Mouse (Mus musculus) hindbrain, embryonic 12.5 days (tissue): ENCODE measurements around the gene Usf1. TPM values are rescaled to one million over a fixed set of nuclear protein-coding genes. Genes with fewer than 3 reads are reported as not detected.

ENCODE experiments used
- ATAC-seq: fragments of 200-750 bp; cut with Nextera tagmentation; 2 replicates; pipeline ENCODE4 v1.8.0; 2017; ENCODE audit warnings: moderate TSS enrichment; ENCODE audit not compliant: low FRiP score
- H3K27ac ChIP-seq: fragments of 300-500 bp; sonication (generic); 2 replicates; pipeline ENCODE4 v1.5.1; 2016; ENCODE audit warnings: mild to moderate bottlenecking
- H3K27me3 ChIP-seq: fragments of 300-500 bp; sonication (generic); 2 replicates; pipeline ENCODE4 v1.6.1; 2016; ENCODE audit warnings: mild to moderate bottlenecking
- H3K36me3 ChIP-seq: fragments of 300-500 bp; sonication (generic); 2 replicates; pipeline ENCODE4 v1.6.1; 2016; ENCODE audit warnings: mild to moderate bottlenecking
- H3K4me1 ChIP-seq: fragments of 300-500 bp; sonication (generic); 2 replicates; pipeline ENCODE4 v1.6.1; 2016
- H3K4me2 ChIP-seq: fragments of 300-500 bp; sonication (generic); replicated peaks from 2 replicates; pipeline ENCODE4 v1.6.1; 2016; ENCODE audit warnings: mild to moderate bottlenecking
- H3K4me3 ChIP-seq: fragments of 300-500 bp; sonication (generic); 2 replicates; pipeline ENCODE4 v1.5.1; 2016; ENCODE audit warnings: mild to moderate bottlenecking
- H3K9ac ChIP-seq: fragments of 300-500 bp; sonication (generic); 2 replicates; pipeline ENCODE4 v1.6.1; 2016; ENCODE audit warnings: mild to moderate bottlenecking, moderate library complexity
- H3K9me3 ChIP-seq: fragments of 300-500 bp; sonication (generic); replicated peaks from 2 replicates; pipeline ENCODE4 v1.6.1; 2016; ENCODE audit warnings: mild to moderate bottlenecking
- WGBS: fragments of 180-500 bp; shearing (Covaris S2); methylation state at CpG from one replicate; pipeline ENCODE4 v1.1.7; 2016; 5-methylcytosine and 5-hydroxymethylcytosine counted together
- polyA plus RNA-seq: library from polyadenylated mRNA; unstranded; fragments of >200 nt; fragmentation: Nextera tagmentation; extraction: Ambion mirVana; gene quantifications from 2 replicates; pipeline ENCODE4 v1.2.1, GENCODE M21; 2016

Usf1 gene
- polyA plus RNA-seq, 1 experiment from 2014 or later = 175 TPM

DNA sequence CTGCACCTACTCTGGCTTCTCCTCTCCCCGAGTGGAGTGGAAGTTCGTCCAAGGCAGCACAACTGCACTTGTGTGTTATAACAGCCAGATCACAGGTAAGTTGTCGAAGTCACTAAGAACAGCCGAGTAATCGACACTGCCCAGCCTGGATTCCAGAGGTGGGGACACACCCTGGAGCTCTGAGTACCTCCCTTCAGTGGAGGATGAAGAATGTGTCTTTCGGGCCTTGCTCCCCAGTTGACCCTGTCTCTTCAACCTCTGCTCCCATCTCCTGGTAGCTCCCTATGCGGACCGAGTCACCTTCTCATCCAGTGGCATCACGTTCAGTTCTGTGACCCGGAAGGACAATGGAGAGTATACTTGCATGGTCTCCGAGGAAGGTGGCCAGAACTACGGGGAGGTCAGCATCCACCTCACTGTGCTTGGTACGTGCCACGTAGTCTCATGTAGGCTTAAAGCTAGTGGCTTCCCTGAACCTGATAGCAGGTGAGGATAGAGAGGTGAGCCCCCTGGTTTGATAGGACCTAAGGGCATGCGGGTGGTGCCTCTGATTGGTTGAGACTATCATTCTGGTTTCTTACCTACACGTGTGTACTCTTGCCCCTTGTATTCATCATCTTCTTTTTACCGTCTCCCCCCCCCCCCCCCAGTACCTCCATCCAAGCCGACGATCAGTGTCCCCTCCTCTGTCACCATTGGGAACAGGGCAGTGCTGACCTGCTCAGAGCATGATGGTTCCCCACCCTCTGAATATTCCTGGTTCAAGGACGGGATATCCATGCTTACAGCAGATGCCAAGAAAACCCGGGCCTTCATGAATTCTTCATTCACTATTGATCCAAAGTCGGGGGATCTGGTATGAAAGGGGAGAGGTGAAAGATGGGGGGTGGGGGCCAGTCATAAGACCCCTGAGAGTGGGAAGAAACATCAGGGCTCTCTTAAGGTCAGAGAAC, 49.7 kb downstream of the Usf1 start:
- Histone ChIP-seq H3K27ac (no peak overlapping the region), H3K27me3 (no peaks in the 10 kb centered on the region), H3K4me2 (no peak overlapping the region), H3K9me3 (no peaks in the 10 kb centered on the region), H3K4me1 (peaks cover 5% of the 10 kb centered on the region; the same call in 1 of the 2 replicates), H3K4me3 (no peak overlapping the region), H3K9ac (no peak overlapping the region), H3K36me3 (no peaks in the 10 kb centered on the region)
- WGBS = 95% methylated on average over 22 of the region's 22 CpGs
- no peak for ATAC-seq

DNA sequence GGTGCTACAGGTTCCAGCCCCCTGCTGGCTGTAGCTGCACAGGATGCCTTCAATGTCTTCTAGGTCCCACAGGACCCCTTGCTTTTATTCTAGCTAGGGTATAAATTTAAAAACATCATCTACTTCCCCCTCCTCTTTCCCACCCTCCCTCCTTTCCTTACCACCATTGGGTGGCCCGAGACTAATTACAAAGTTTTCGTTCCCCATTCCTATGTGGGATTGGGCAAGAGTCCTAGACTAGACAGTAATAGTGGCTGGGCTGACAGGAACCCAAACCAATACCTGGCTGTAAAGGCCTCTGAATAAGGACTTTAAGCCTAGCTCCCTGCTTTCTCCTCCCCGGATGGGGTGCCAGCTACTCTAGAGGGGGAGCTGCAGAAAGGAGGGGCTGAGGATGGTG, 52.0 kb downstream of the Usf1 start:
- WGBS = 87% methylated on average over 3 of the region's 3 CpGs
- no peaks in the 10 kb centered on the region for H3K27me3 ChIP-seq
- no peak for ATAC-seq
- no peak overlapping the region for H3K27ac ChIP-seq
- H3K4me1 ChIP-seq = peaks cover 5% of the 10 kb centered on the region; the same call in 1 of the 2 replicates
- H3K4me2 ChIP-seq = no peak overlapping the region
- no peaks in the 10 kb centered on the region for H3K9me3 ChIP-seq
- H3K4me3 ChIP-seq = no peak overlapping the region
- H3K36me3 ChIP-seq = no peaks in the 10 kb centered on the region
- no peak overlapping the region for H3K9ac ChIP-seq

DNA sequence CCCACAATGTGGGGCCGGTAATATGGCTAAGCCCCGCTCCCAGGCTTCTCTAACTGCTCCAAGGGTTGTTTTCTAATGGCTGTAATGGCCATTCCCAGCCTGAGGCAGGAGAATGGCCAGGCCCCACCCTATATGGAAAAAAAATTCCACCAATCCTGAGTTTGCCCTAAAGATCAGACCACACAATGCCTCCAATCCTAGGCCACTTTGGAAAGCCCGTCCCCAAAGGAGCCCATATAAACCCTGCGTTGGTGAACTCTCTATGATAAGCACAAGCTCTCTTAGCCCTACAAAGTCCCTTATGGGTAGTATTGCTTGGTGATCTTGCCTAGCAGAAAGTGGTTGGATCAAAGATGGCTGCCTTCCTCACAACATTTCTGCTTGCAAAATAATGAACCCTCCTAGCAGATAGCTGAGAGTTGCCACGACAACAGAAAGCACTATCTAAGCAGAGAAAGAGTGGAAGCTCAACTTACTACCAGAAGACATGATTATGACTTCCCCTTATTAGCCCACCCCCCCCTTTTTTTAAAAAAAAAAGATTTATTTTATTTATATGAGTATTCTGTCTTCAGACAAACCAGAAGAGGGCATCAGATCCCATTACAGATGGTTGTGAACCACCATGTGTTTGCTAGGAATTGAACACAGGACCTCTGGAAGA, 54.8 kb downstream of the Usf1 start:
- H3K4me1 ChIP-seq = no peaks in the 10 kb centered on the region
- no peak for ATAC-seq
- H3K27ac ChIP-seq = no peak overlapping the region
- no peaks in the 10 kb centered on the region for H3K9me3 ChIP-seq
- H3K36me3 ChIP-seq = no peaks in the 10 kb centered on the region
- no peaks in the 10 kb centered on the region for H3K27me3 ChIP-seq
- WGBS = 96% methylated on average over 5 of the region's 5 CpGs
- H3K4me3 ChIP-seq = no peak overlapping the region
- no peak overlapping the region for H3K9ac ChIP-seq
- H3K4me2 ChIP-seq = no peak overlapping the region

DNA sequence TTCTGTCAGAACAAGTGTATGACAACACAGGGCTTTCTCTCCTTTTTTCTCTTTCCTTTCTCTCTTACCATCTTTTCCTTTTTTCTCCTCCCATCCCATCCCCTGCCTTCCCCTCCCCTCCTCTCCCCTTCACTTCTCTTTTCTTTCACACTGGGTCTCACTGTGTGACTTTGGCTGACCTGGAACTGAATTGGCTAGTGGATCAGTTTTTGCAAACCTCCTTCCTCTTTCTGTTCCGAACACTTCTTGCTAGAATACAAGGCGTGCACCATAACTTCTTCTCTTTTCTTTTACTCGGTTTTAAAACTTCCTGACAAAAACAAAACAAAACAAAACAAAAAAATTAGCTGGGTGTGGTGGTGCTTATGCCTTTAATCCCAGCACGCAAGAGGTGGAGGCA, 55.5 kb downstream of the Usf1 start:
- H3K36me3 ChIP-seq = no peaks in the 10 kb centered on the region
- no peak overlapping the region for H3K9ac ChIP-seq
- H3K4me1 ChIP-seq = no peaks in the 10 kb centered on the region
- H3K9me3 ChIP-seq = no peaks in the 10 kb centered on the region
- 82% methylated on average over 4 of the region's 4 CpGs for WGBS
- H3K27ac ChIP-seq = no peak overlapping the region
- ATAC-seq = no peak
- no peaks in the 10 kb centered on the region for H3K27me3 ChIP-seq
- no peak overlapping the region for H3K4me3 ChIP-seq
- no peak overlapping the region for H3K4me2 ChIP-seq

Other genes with a start within 250 kb of the Usf1 start
- gene Pcp4l1, start 215.0 kb upstream of the Usf1 start, polyA plus RNA-seq = 22.8 and 28.7 TPM in 2 replicates
- gene Nr1i3, start 197.3 kb upstream of the Usf1 start, polyA plus RNA-seq = 0.15 and 0.39 TPM in 2 replicates
- 28.1 and 31.9 TPM in 2 replicates for gene Tomm40l, start 188.8 kb upstream of the Usf1 start, polyA plus RNA-seq
- 2.7 and 4.2 TPM in 2 replicates for gene Apoa2, start 186.3 kb upstream of the Usf1 start, polyA plus RNA-seq
- 22.1 and 24.1 TPM in 2 replicates for gene Fcer1g, start 176.9 kb upstream of the Usf1 start, polyA plus RNA-seq
- 8.5 and 10.6 TPM in 2 replicates for gene Adamts4, start 160.9 kb upstream of the Usf1 start, polyA plus RNA-seq
- 209 and 227 TPM in 2 replicates for gene Ndufs2, start 159.9 kb upstream of the Usf1 start, polyA plus RNA-seq
- 83.6 and 85.6 TPM in 2 replicates for gene B4galt3, start 141.0 kb upstream of the Usf1 start, polyA plus RNA-seq
- gene Ppox, start 130.1 kb upstream of the Usf1 start, polyA plus RNA-seq = 60.5 and 60.9 TPM in 2 replicates
- 114 and 117 TPM in 2 replicates for gene Usp21, start 123.3 kb upstream of the Usf1 start, polyA plus RNA-seq
- gene Ufc1, start 116.3 kb upstream of the Usf1 start, polyA plus RNA-seq = 106 and 108 TPM in 2 replicates
- gene Dedd, start 82.2 kb upstream of the Usf1 start, polyA plus RNA-seq = 54.6 and 58.9 TPM in 2 replicates
- gene Nit1, start 65.7 kb upstream of the Usf1 start, polyA plus RNA-seq = 47.4 and 48.1 TPM in 2 replicates
- gene Pfdn2, start 65.6 kb upstream of the Usf1 start, polyA plus RNA-seq = 134 and 149 TPM in 2 replicates
- 2.0 and 3.6 TPM in 2 replicates for gene Klhdc9, start 50.5 kb upstream of the Usf1 start, polyA plus RNA-seq
- 1.6 and 1.7 TPM in 2 replicates for gene Nectin4, start 41.2 kb upstream of the Usf1 start, polyA plus RNA-seq
- 0.83 and 0.98 TPM in 2 replicates for gene Arhgap30, start 22.4 kb upstream of the Usf1 start, polyA plus RNA-seq
- 8.1 and 9.4 TPM in 2 replicates for gene Tstd1, start 7.6 kb downstream of the Usf1 start, polyA plus RNA-seq
- 14.5 and 18.6 TPM in 2 replicates for gene F11r, start 26.2 kb downstream of the Usf1 start, polyA plus RNA-seq
- 21.0 and 26.1 TPM in 2 replicates for gene Alyref2, start 92.2 kb downstream of the Usf1 start, polyA plus RNA-seq
- not detected in 2 replicates for gene Itln1, start 124.0 kb downstream of the Usf1 start, polyA plus RNA-seq
- gene Cd244a, start 147.9 kb downstream of the Usf1 start, polyA plus RNA-seq = 0.08 TPM in 1 of 2 replicates, not detected in the other
- not detected in 2 replicates for gene Ly9, start 196.1 kb downstream of the Usf1 start, polyA plus RNA-seq
- gene Slamf7, start 241.7 kb downstream of the Usf1 start, polyA plus RNA-seq = not detected in 2 replicates